Mouse (Mus musculus): ENCODE measurements at regions not wholly inside any gene's neighbourhood (a gene's known extent, or its start where the extent isn't known, plus 50 kb on each side); places are given as distances from the start of the nearest gene placed in this dataset.

DNA sequence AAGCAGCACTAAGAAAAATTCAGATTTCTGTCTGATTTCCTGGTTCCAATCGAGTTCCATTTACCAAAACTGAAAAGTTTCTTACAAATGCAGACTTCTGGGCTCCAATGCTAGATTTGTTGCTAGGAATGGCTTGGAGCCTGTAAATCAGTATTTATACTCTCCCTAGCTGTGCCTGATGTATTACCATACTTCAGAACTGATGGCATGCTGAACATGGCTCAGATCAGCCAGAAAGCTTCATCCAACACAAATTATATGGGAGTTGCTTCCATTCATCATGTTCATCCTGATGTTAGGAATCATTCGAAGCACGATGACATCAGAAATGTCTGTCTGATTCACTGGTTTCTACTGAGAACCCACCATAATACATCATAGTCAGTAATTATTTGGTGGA lies 253.3 kb downstream of the Arl4a start:
- TF ChIP-seq CTCF (IDR thresholded peaks at IDR 0.05; ENCODE audit: low read depth) (no peak), EP300 (IDR thresholded peaks at IDR 0.05; ENCODE audit: low read depth) (no peak)

Measured in heart, postnatal 0 days (tissue).